Mouse (Mus musculus) heart, postnatal 14 days (tissue): ENCODE measurements around the gene Zfp983. TPM values are rescaled to one million over a fixed set of nuclear protein-coding genes. Genes with fewer than 3 reads are reported as not detected.

Experiments
- total RNA-seq, 2 experiments: library from RNA; stranded (reverse); gene quantifications; 2 replicates each; pipeline ENCODE4 v1.2.3; 2021

Zfp983 gene
- total RNA-seq, 2 experiments from 2014 or later: 2.6 to 3.1 TPM

Other genes starting within 250 kb of the Zfp983 start
- gene Zfp54, start 227.4 kb upstream of the Zfp983 start, total RNA-seq: 1 to 10 TPM in 1 of 2 experiments, under 1 TPM in 1; 0.76 to 1.4 TPM
- gene Zfp51, start 200.2 kb upstream of the Zfp983 start, total RNA-seq: 1 to 10 TPM; 5.8 to 6.5 TPM
- 1 to 10 TPM; 2.4 to 2.9 TPM for gene Zfp53, start 161.6 kb upstream of the Zfp983 start, total RNA-seq
- 1 to 10 TPM; 3.8 to 5.4 TPM for gene Zfp52, start 115.1 kb upstream of the Zfp983 start, total RNA-seq
- 1 to 10 TPM; 4.2 to 5.3 TPM for gene Zfp948, start 83.6 kb upstream of the Zfp983 start, total RNA-seq
- 1 to 10 TPM; 1.3 to 1.6 TPM for gene Gm10226, start 41.2 kb downstream of the Zfp983 start, total RNA-seq
- 1 to 10 TPM; 2.6 to 2.9 TPM for gene Zfp760, start 57.1 kb downstream of the Zfp983 start, total RNA-seq
- 1 to 10 TPM; 7.4 to 7.5 TPM for gene Zfp229, start 80.2 kb downstream of the Zfp983 start, total RNA-seq
- 1 to 10 TPM; 1.7 to 2.2 TPM for gene Zfp820, start 195.1 kb downstream of the Zfp983 start, total RNA-seq